Mouse (Mus musculus) small intestine, adult 2 months (tissue): ENCODE data around the gene Ugt1a5. TPM values are rescaled to one million over a fixed set of nuclear protein-coding genes. Genes with fewer than 3 reads are reported as not detected.

Source experiments
- H3K27ac ChIP-seq: fragments of 200-500 bp; 2 replicates; pipeline ENCODE4 v1.5.1; 2012; ENCODE audit warnings: low read depth, low read length, control low read depth, inconsistent platforms; ENCODE audit not compliant: insufficient read depth
- H3K27me3 ChIP-seq: fragments of 200-500 bp; 2 replicates; pipeline ENCODE4 v1.6.1; 2012; ENCODE audit warnings: mild to moderate bottlenecking, moderate library complexity, low read length, inconsistent platforms; ENCODE audit not compliant: control insufficient read depth, insufficient read depth
- H3K36me3 ChIP-seq: fragments of 200-500 bp; 2 replicates; pipeline ENCODE4 v1.6.1; 2012; ENCODE audit warnings: mild to moderate bottlenecking, low read length, control low read depth, inconsistent platforms; ENCODE audit not compliant: control insufficient read depth, insufficient read depth
- H3K4me1 ChIP-seq: fragments of 200-500 bp; 2 replicates; pipeline ENCODE4 v1.6.1; 2012; ENCODE audit warnings: low read length, inconsistent platforms, mixed read lengths; ENCODE audit not compliant: control insufficient read depth, insufficient read depth, insufficient read length
- H3K4me3 ChIP-seq: fragments of 200-500 bp; 2 replicates; pipeline ENCODE4 v1.5.1; 2012; ENCODE audit warnings: low read depth, mild to moderate bottlenecking, control low read depth, inconsistent platforms, low read length, moderate library complexity
- CTCF ChIP-seq: fragments of 200-500 bp; IDR thresholded peaks from 2 replicates; pipeline ENCODE4 v1.5.1; 2012; ENCODE audit warnings: low read depth, mild to moderate bottlenecking, control low read depth, inconsistent platforms, low read length, moderate library complexity, mixed read lengths; ENCODE audit not compliant: insufficient replicate concordance, insufficient read length; ENCODE audit errors: extremely low read depth
- POLR2A ChIP-seq: fragments of 200-500 bp; IDR thresholded peaks from 2 replicates; pipeline ENCODE4 v1.6.1; 2012; ENCODE audit warnings: low read depth, mild to moderate bottlenecking, control low read depth, inconsistent platforms, low read length, moderate library complexity
- WGBS: fragments of 180-500 bp; shearing (Covaris S2); methylation state at CpG from one replicate; pipeline ENCODE4 v1.1.7; 2018; 5-methylcytosine and 5-hydroxymethylcytosine counted together
- polyA plus RNA-seq: library from polyadenylated mRNA; depleted of rRNA; stranded (reverse); fragments of >200 nt; gene quantifications from 2 replicates; pipeline ENCODE4 v1.2.3, GENCODE M21; 2012

Gene Ugt1a5
- polyA plus RNA-seq, 1 experiment = 0.34 TPM

GRCm38 (mm10) chr1:88254793-88255465 is 89.1 kb downstream of the Ugt1a5 start:
- Histone ChIP-seq H3K4me3 (no peak overlapping the region), H3K4me1 (peaks cover 15% of the 10 kb centered on the region), H3K36me3 (peaks cover 2% of the 10 kb centered on the region; the same call in 1 of the 2 replicates), H3K27me3 (no peaks in the 10 kb centered on the region), H3K27ac (no peak overlapping the region)
- 83% methylated on average over 12 of the region's 12 CpGs for WGBS
- TF ChIP-seq CTCF (no peak), POLR2A (no peak)

- H3K27me3 ChIP-seq = no peaks in the 10 kb centered on the region
- TF ChIP-seq CTCF = no peak
- TF ChIP-seq POLR2A = no peak
- peaks cover 19% of the 10 kb centered on the region for H3K4me1 ChIP-seq
- H3K4me3 ChIP-seq = no peak overlapping the region
- WGBS = 63% methylated on average over 2 of the region's 2 CpGs
- H3K36me3 ChIP-seq = peaks cover 2% of the 10 kb centered on the region; the same call in 1 of the 2 replicates
- H3K27ac ChIP-seq = no peak overlapping the region
Measured at GRCm38 (mm10) chr1:88255466-88255857, 89.7 kb downstream of the Ugt1a5 start.

- TF ChIP-seq POLR2A (no peak), CTCF (no peak)
- WGBS = 82% methylated on average over 13 of the region's 13 CpGs
Measured at GRCm38 (mm10) chr1:88255989-88256754, 90.4 kb downstream of the Ugt1a5 start.

GRCm38 (mm10) chr1:88256886-88257663 is 91.3 kb downstream of the Ugt1a5 start:
- WGBS = 71% methylated on average over 10 of the region's 10 CpGs
- Histone ChIP-seq H3K4me1 (peaks cover 19% of the 10 kb centered on the region), H3K27me3 (no peaks in the 10 kb centered on the region), H3K27ac (no peak overlapping the region), H3K36me3 (peaks cover 14% of the 10 kb centered on the region), H3K4me3 (no peak overlapping the region)
- TF ChIP-seq POLR2A (no peak), CTCF (no peak)

More at GRCm38 (mm10) chr1:88255989-88256754, 90.4 kb downstream of the Ugt1a5 start:
- no peak overlapping the region for H3K4me3 ChIP-seq
- no peak overlapping the region for H3K27ac ChIP-seq
- no peaks in the 10 kb centered on the region for H3K27me3 ChIP-seq
- peaks cover 19% of the 10 kb centered on the region for H3K4me1 ChIP-seq
- H3K36me3 ChIP-seq = peaks cover 5% of the 10 kb centered on the region

- WGBS = 83% methylated on average over 6 of the region's 6 CpGs
- no peak for TF ChIP-seq CTCF
- no peak for TF ChIP-seq POLR2A
Measured at GRCm38 (mm10) chr1:88257681-88258080, 91.9 kb downstream of the Ugt1a5 start.

GRCm38 (mm10) chr1:88258361-88258760 is 92.5 kb downstream of the Ugt1a5 start:
- H3K4me3 ChIP-seq = no peak overlapping the region
- 74% methylated on average over 6 of the region's 6 CpGs for WGBS
- H3K27ac ChIP-seq = no peak overlapping the region
- no peaks in the 10 kb centered on the region for H3K27me3 ChIP-seq
- peaks cover 26% of the 10 kb centered on the region for H3K36me3 ChIP-seq
- H3K4me1 ChIP-seq = peaks cover 12% of the 10 kb centered on the region
- TF ChIP-seq CTCF = no peak
- no peak for TF ChIP-seq POLR2A

More at GRCm38 (mm10) chr1:88257681-88258080, 91.9 kb downstream of the Ugt1a5 start:
- H3K4me1 ChIP-seq = peaks cover 19% of the 10 kb centered on the region
- H3K27ac ChIP-seq = no peak overlapping the region
- H3K36me3 ChIP-seq = peaks cover 20% of the 10 kb centered on the region
- no peaks in the 10 kb centered on the region for H3K27me3 ChIP-seq
- H3K4me3 ChIP-seq = no peak overlapping the region
